Mouse (Mus musculus) hindbrain, embryonic 10.5 days (tissue): ENCODE data around the gene Pik3ip1. TPM values are rescaled to one million over a fixed set of nuclear protein-coding genes. Genes with fewer than 3 reads are reported as not detected.
A peak's percentile ranks its signal among the peaks of the same experiment; 100 is the strongest.

Experiments used
- DNase-seq: peaks from one replicate; pipeline ENCODE4 v3.0.0-alpha.2; 2017; ENCODE audit warnings: low spot score
- H3K27ac ChIP-seq: fragments of 300-500 bp; sonication (generic); 2 replicates; pipeline ENCODE4 v1.5.1; 2016; ENCODE audit warnings: mild to moderate bottlenecking, moderate library complexity
- H3K27me3 ChIP-seq: fragments of 300-500 bp; sonication (generic); 2 replicates; pipeline ENCODE4 v1.6.1; 2016; ENCODE audit warnings: mild to moderate bottlenecking; ENCODE audit not compliant: poor library complexity, insufficient read depth, severe bottlenecking
- H3K36me3 ChIP-seq: fragments of 300-500 bp; sonication (generic); 2 replicates; pipeline ENCODE4 v1.6.1; 2016; ENCODE audit warnings: mild to moderate bottlenecking, moderate library complexity
- H3K4me1 ChIP-seq: fragments of 300-500 bp; sonication (generic); replicated peaks from 2 replicates; pipeline ENCODE4 v1.6.1; 2016; ENCODE audit warnings: mild to moderate bottlenecking
- H3K4me3 ChIP-seq: fragments of 300-500 bp; sonication (generic); 2 replicates; pipeline ENCODE4 v1.5.1; 2016; ENCODE audit warnings: mild to moderate bottlenecking, moderate library complexity
- H3K9me3 ChIP-seq: fragments of 300-500 bp; sonication (generic); 2 replicates; pipeline ENCODE4 v1.6.1; 2016; ENCODE audit warnings: mild to moderate bottlenecking, moderate library complexity
- WGBS: fragments of 180-500 bp; shearing (Covaris S2); methylation state at CpG from one replicate; pipeline ENCODE4 v1.1.7; 2016; 5-methylcytosine and 5-hydroxymethylcytosine counted together
- polyA plus RNA-seq: library from polyadenylated mRNA; unstranded; fragments of >200 nt; fragmentation: Nextera tagmentation; extraction: Ambion mirVana; gene quantifications from 2 replicates; pipeline ENCODE4 v1.2.1, GENCODE M21; 2016

Pik3ip1 gene
- polyA plus RNA-seq, 1 experiment from 2014 or later = 9.4 TPM

DNA sequence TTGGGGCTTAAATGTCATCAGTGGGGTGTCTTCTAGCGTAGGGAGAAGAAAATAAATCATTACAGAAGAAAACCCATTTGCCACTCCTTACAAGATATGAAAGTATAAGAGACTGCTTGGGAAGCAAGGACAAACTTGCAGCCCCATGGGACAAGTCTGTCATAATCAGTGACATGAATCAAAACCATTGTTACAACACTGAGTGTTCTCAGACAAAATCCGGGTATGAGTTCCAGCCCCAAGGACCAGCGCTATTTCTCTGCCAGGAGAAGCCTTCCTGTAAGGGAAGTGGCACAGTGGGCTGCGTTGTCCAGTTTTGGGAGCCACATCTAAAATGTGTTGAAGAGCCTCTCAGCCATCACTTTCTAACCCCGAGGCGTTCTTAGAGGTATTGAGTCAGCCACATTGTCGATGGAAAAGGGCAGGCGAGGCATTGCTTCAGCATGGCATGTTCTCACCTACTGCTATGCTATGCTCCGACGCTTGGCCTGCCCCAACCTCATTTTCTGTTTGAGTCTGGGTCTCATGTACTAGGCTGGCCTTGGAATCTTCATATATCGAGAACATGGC is 4.0 kb downstream of the Pik3ip1 start:
- 86% methylated on average over 11 of the region's 11 CpGs for WGBS
- H3K4me3 ChIP-seq = no peak overlapping the region
- H3K27ac ChIP-seq = no peak overlapping the region
- H3K9me3 ChIP-seq = no peaks in the 10 kb centered on the region
- DNase-seq = no peak
- H3K27me3 ChIP-seq = 0 out of 2 replicates have a peak, but pooled peaks cover 12% of the 10 kb centered on the region
- H3K4me1 ChIP-seq = peaks cover 67% of the 10 kb centered on the region
- no peaks in the 10 kb centered on the region for H3K36me3 ChIP-seq

DNA sequence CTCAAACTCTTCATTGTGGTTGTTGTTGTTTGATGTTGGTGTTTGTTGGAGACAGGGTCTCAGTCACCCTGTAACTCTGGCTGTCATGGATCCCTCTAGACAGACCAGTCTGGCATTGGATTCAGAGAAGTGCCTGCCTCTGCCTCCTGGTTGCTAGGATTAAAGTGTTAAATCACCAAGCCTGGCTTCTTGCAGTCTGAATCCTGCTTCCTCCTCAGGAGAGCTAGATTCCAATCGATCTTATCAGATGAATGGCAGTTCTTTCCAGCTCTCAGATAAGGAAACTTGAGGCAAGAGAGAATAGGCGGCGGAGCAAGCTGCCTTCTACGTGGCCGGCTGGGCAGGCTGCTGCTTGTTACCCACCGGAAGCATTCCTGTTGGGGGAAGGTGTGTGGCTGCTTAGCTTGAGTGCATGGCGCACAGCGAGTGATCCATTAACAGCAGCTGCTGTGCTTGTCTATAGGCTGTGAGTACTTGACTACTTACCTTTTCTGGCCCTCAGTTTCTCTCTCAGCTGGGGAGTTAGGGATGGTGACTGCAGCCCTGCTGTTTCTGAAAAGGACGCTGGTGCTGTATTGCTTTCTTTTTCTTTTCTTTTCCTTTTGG is 4.6 kb downstream of the Pik3ip1 start:
- WGBS = 33% methylated on average over 9 of the region's 9 CpGs
- no peak for DNase-seq
- H3K36me3 ChIP-seq = no peaks in the 10 kb centered on the region

DNA sequence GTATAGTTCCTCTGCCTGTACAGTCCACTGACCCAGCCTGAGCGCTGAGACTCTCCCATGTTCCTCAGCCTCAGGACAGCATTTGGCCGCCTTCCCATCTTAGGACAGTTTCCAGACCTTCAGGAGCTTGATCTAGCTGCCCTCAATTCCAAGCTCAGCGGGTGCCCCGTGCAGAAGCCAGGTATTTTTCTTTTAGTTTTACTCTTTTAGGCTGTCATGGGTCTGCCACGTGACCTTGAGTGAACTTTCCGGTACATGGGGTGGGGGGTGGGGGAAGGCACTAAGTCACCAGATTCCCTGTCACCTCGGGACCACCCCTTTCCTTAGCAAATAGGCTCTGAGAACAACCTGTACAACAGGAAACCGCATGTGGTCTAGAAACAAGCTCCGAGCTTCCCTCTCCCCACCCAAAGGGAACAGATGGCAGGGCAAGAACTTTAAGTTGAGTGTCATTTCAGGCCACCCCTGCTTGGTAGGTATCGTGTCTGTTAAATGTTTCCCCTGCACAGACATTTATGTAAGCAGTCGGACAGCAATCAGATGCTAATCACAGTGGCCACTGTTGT is 5.5 kb downstream of the Pik3ip1 start:
- Histone ChIP-seq H3K36me3 (no peaks in the 10 kb centered on the region), H3K4me3 (no peak overlapping the region), H3K27ac (peak overlapping the region; percentile 23; the same call in 1 of the 2 replicates), H3K4me1 (peaks cover 60% of the 10 kb centered on the region), H3K9me3 (no peaks in the 10 kb centered on the region), H3K27me3 (0 out of 2 replicates have a peak, but pooled peaks cover 12% of the 10 kb centered on the region)
- no peak for DNase-seq
- WGBS = 48% methylated on average over 11 of the region's 11 CpGs

More for the DNA sequence above, 4.6 kb downstream of the Pik3ip1 start:
- no peak overlapping the region for H3K4me3 ChIP-seq
- 0 out of 2 replicates have a peak, but pooled peaks cover 12% of the 10 kb centered on the region for H3K27me3 ChIP-seq
- peaks cover 67% of the 10 kb centered on the region for H3K4me1 ChIP-seq
- no peaks in the 10 kb centered on the region for H3K9me3 ChIP-seq
- H3K27ac ChIP-seq = no peak overlapping the region; the same call in 1 of the 2 replicates

DNA sequence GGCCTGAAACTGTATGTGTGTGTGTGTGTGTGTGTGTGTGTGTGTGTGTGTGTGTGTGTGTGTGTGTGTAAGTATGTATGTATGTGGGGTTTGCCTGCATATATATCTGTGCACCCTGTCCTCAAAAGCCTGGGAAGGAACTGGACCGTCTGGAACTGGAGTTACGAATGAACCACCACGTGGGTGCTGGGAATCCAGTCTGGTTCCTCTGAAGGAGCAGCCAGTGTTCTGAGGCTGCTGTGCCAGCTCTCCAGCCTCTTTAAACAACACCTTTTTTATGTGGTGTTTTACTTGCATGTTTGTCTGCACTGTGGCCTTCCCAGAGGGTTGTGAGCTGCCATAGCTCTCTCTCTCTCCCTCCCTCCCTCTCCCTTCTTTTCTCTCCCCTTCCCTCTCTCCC is 6.4 kb downstream of the Pik3ip1 start:
- H3K27me3 ChIP-seq = 0 out of 2 replicates have a peak, but pooled peaks cover 7% of the 10 kb centered on the region
- H3K27ac ChIP-seq = peak overlapping the region; percentile 92
- H3K4me3 ChIP-seq = no peak overlapping the region
- WGBS = 56% methylated on average over 3 of the region's 3 CpGs
- H3K9me3 ChIP-seq = no peaks in the 10 kb centered on the region
- peaks cover 6% of the 10 kb centered on the region; the same call in 1 of the 2 replicates for H3K36me3 ChIP-seq
- H3K4me1 ChIP-seq = peaks cover 52% of the 10 kb centered on the region
- DNase-seq = no peak

DNA sequence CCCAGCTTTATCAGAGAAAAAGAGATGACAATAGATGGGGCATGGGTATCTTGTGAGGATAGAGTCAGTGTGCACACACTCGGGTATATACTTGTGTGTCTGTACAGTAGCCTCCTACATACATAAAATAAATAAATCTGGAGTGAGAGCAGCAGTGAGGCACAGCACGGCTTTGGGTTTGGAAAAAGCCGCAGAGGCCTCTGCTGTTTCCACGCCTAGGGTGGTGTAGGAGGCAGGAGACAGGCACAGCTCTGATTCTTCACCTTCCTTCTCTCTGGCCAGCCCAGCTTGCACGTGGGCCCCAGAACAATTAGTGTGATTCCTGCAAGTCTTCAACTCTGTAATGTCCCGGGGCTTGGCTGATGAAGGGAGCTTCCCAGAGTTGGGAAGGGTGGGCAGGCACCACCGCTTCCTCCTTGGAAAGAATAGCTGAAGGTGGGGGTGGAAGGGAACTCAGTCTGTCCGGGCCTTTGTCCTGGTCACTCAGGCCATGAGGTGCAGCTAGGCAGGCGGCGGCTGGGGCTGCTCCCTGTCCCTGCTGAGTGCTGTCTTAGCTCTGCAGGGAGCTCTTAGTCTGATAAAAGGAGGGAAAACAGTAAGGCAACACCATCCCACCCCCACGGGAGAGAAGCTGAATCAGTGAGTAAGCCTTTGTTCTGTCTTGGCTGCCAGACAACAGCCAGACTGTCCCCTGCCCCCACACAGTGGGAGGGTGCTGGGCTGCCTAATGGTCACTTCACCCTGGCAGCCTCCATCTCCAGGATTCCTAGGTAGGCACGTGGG is 7.2 kb downstream of the Pik3ip1 start:
- no peaks in the 10 kb centered on the region for H3K9me3 ChIP-seq
- WGBS = 6% methylated on average over 12 of the region's 12 CpGs
- peak overlapping the region; percentile 92 for H3K27ac ChIP-seq
- peak; percentile 73 for DNase-seq
- H3K4me3 ChIP-seq = peak overlapping the region; percentile 20
- peaks cover 44% of the 10 kb centered on the region for H3K4me1 ChIP-seq
- H3K27me3 ChIP-seq = 0 out of 2 replicates have a peak, but pooled peaks cover 7% of the 10 kb centered on the region
- peaks cover 13% of the 10 kb centered on the region for H3K36me3 ChIP-seq

DNA sequence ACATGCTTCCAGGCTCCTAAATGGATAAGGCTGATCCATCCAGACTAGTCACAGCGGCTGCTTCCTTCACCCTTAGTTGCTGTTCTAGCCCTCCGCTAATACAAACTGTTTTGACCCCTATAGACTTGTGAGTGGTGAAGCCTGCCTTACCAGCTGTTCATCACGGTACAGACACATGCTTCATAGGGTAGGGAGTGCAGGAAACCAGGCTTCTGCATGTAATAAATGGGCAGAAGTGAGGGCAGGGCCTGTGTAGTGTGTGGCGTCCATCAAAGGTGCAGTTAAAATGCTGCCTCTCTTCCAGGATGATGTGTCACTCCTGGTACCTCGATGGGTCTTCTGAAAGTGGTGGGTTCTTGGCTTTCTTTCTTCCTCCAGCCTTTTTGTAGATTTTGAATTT is 7.8 kb downstream of the Pik3ip1 start:
- no peak for DNase-seq
- Histone ChIP-seq H3K27ac (peak overlapping the region; percentile 92), H3K36me3 (peaks cover 19% of the 10 kb centered on the region), H3K4me3 (no peak overlapping the region), H3K9me3 (no peaks in the 10 kb centered on the region), H3K27me3 (0 out of 2 replicates have a peak, but pooled peaks cover 5% of the 10 kb centered on the region), H3K4me1 (peaks cover 38% of the 10 kb centered on the region)
- WGBS = 46% methylated on average over 5 of the region's 5 CpGs

DNA sequence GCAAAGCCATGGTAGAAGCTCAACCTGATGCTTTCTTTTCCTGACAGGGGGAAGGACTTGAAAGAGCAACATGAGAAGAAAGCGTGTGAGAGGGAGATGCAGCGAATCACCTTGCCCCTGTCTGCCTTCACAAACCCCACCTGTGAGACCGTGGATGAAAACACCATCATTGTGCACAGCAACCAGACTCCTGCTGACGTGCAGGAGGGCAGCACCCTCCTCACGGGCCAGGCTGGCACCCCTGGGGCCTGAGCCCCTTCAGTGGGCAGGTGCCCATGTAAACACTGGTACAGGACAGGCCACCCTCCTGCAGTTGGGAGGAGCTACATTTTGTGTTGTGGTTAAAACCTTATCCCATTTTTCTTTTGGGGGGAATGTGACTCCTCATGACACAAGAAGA is 11.3 kb downstream of the Pik3ip1 start:
- Histone ChIP-seq H3K9me3 (no peaks in the 10 kb centered on the region), H3K4me1 (peaks cover 17% of the 10 kb centered on the region), H3K27me3 (no peaks in the 10 kb centered on the region), H3K27ac (no peak overlapping the region), H3K36me3 (peaks cover 54% of the 10 kb centered on the region), H3K4me3 (no peak overlapping the region)
- DNase-seq = no peak
- 79% methylated on average over 5 of the region's 5 CpGs for WGBS

DNA sequence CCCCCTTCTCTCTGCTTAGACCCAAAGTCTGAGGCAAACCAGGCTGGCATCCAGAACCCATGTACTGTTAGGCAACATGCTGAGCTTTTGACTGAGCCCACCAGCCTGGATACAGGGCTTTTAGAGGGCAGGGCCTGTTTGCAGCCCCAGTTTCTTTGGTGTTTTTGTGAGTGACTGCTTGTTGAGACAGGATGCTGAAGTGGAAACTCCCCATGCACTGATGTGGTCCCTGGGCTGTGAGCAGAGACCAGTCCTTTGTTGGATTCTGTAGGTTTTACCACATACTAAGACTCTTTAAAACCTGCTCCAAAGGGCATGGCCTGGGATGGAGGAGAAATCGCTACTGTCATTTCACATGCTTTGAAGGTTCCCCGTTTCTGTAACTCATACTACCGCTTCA is 14.7 kb downstream of the Pik3ip1 start:
- Histone ChIP-seq H3K9me3 (no peaks in the 10 kb centered on the region), H3K4me3 (no peak overlapping the region), H3K36me3 (peaks cover 73% of the 10 kb centered on the region), H3K4me1 (peaks cover 23% of the 10 kb centered on the region), H3K27ac (no peak overlapping the region), H3K27me3 (no peaks in the 10 kb centered on the region)
- DNase-seq = no peak
- WGBS = 87% methylated on average over 3 of the region's 3 CpGs

DNA sequence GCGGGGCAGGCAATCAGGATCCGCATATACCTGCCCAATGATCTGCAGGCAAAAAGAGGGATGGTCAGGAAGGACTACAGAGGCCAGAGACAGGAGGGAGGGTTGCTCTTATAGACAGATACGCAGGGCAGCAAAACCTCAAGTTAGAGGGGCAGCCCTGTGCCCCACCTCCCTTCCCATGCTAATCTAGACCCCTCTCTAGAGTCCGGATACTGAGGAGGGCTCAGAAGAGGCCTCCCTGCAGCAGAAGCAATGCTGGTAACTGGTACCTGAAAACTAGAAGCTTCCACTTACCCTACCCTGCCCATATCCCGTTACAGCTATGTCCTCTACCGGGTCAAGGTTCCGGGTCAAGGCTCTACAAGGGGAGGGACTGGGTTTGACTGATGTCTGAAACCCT is 16.1 kb downstream of the Pik3ip1 start:
- no peak for DNase-seq
- H3K4me1 ChIP-seq = peaks cover 23% of the 10 kb centered on the region
- no peak overlapping the region for H3K27ac ChIP-seq
- H3K36me3 ChIP-seq = peaks cover 83% of the 10 kb centered on the region
- H3K27me3 ChIP-seq = no peaks in the 10 kb centered on the region
- H3K9me3 ChIP-seq = no peaks in the 10 kb centered on the region
- H3K4me3 ChIP-seq = no peak overlapping the region
- 92% methylated on average over 7 of the region's 7 CpGs for WGBS

DNA sequence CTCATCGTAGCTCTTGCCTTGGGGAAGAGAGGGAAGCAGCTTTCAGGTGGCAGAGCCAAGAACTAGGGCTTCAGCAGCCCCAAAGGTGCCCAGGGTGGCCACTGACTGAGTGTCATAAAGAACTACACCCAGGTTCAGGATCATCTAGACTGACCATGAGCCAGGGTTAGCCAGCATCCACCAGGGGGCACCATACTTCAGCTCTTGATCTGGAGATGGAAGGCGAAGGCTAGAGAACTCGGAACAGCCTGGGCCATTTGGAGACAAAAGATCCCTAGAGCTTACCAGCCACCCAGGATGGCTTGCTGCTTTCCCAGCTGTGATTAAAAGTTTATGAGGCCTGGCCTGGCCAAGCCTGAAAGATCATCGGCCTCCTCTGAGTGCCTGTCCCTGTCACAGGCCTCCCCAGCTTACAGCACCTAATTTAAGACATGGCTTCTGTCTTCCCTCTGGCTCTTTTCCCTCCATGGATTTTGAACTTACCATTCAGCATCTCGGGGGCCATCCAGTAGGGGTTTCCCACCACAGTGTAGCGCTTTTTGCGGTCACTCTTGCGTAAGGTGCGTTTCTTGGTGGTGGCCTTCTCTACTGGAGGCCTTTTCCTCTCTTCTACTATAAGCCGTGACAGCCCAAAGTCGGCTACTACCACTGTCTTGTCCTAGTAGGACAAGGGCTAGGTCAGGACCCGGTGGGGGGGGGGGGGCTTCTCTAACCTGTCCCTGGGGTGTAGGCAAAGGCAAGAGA is 17.1 kb downstream of the Pik3ip1 start:
- peak; percentile 87 for DNase-seq
- H3K36me3 ChIP-seq = peaks cover 82% of the 10 kb centered on the region
- H3K4me3 ChIP-seq = no peak overlapping the region
- H3K27ac ChIP-seq = peak overlapping the region; percentile 80
- H3K27me3 ChIP-seq = no peaks in the 10 kb centered on the region
- H3K4me1 ChIP-seq = peaks cover 23% of the 10 kb centered on the region
- WGBS = 64% methylated on average over 12 of the region's 12 CpGs
- no peaks in the 10 kb centered on the region for H3K9me3 ChIP-seq

DNA sequence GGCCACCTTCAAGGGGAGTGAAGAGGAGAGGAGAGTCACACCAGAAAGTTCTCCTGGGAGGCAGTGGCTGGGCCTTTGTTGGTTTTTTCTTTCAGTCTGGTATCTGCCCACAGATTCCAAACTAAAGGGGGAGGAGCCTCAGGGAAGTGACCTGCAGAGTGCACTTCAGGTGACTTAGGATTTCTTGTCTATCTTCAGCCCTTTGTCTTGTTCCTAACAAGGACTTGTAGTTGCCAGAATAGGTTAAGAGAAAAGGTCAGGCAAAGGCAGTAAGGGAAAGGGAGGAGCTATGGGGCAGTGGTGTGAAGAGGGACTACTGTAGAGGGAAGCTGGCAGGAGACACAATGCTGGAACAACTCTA is 17.6 kb downstream of the Pik3ip1 start:
- DNase-seq = no peak
- H3K4me1 ChIP-seq = peaks cover 23% of the 10 kb centered on the region
- no peak overlapping the region for H3K4me3 ChIP-seq
- peak overlapping the region; percentile 80 for H3K27ac ChIP-seq
- H3K9me3 ChIP-seq = no peaks in the 10 kb centered on the region
- H3K36me3 ChIP-seq = peaks cover 82% of the 10 kb centered on the region
- no peaks in the 10 kb centered on the region for H3K27me3 ChIP-seq

DNA sequence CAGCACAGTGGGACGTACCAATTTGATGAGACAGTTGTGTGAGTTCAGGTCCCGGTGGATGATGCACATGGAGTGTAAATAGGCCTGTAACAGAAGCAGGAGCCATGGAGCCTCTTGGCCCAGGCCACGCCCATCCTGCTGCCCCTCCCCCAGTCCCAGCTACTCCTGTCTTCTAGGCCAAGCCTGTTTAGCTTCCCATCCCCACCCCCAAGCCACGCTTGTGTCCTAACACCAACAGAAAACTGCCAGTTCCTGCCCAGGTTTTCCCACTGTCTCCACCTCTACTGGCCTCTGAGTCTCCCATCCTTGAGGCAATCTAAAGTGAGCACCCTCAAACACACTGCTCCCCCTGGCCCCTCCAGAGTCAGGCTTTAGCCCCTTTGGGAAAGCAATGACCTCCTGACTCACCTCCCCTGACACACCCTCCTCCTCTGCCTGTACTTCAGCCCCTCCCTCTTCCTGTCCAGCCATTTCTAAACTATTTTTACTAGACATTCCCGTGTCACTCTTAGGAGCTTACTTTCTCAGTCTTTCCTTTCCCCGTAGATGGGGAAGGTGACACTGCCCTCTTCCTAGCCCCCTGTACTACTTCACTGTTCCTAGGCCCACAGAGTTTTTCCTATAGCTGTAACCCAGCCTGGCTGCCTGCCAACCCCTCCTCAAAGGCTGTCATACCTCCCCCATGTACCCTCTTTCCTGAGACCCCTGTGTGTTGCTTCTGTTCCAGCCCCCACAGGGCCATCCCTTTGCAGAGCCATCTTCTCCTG is 18.6 kb downstream of the Pik3ip1 start:
- H3K4me1 ChIP-seq = peaks cover 23% of the 10 kb centered on the region
- DNase-seq = peak; percentile 59
- no peaks in the 10 kb centered on the region for H3K27me3 ChIP-seq
- H3K27ac ChIP-seq = peak overlapping the region; percentile 80
- H3K4me3 ChIP-seq = no peak overlapping the region
- H3K36me3 ChIP-seq = peaks cover 82% of the 10 kb centered on the region
- H3K9me3 ChIP-seq = no peaks in the 10 kb centered on the region
- 29% methylated on average over 6 of the region's 6 CpGs for WGBS
